Mouse (Mus musculus): ENCODE measurements at regions not wholly inside any gene's neighbourhood (a gene's known extent, or its start where the extent isn't known, plus 50 kb on each side); places are given as distances from the start of the nearest gene placed in this dataset.

GRCm38 (mm10) chr5:148647644-148648043, 95.1 kb upstream of the Ubl3 start:
- DNase-seq = no peak

- no peak for DNase-seq
Observed at GRCm38 (mm10) chr5:148645772-148646171, 93.2 kb upstream of the Ubl3 start.

GRCm38 (mm10) chr5:148645191-148645681, 92.6 kb upstream of the Ubl3 start:
- no peak for DNase-seq

- DNase-seq = no peak
Observed at GRCm38 (mm10) chr5:148644345-148644744, 91.8 kb upstream of the Ubl3 start.

GRCm38 (mm10) chr5:148641652-148642395, 89.2 kb upstream of the Ubl3 start:
- DNase-seq = no peak

- DNase-seq = no peak
Observed at GRCm38 (mm10) chr5:148640523-148640922, 87.9 kb upstream of the Ubl3 start.

GRCm38 (mm10) chr5:148634919-148635356, 82.3 kb upstream of the Ubl3 start:
- DNase-seq = no peak

GRCm38 (mm10) chr5:148633999-148634398, 81.4 kb upstream of the Ubl3 start:
- no peak for DNase-seq

- no peak for DNase-seq
Observed at GRCm38 (mm10) chr5:148633331-148633730, 80.7 kb upstream of the Ubl3 start.

GRCm38 (mm10) chr5:148632516-148633170, 80.1 kb upstream of the Ubl3 start:
- no peak for DNase-seq

GRCm38 (mm10) chr5:148631566-148631965, 79.0 kb upstream of the Ubl3 start:
- DNase-seq = no peak

- DNase-seq = no peak
Observed at GRCm38 (mm10) chr5:148626014-148626413, 73.4 kb upstream of the Ubl3 start.

GRCm38 (mm10) chr5:148624649-148625405, 72.2 kb upstream of the Ubl3 start:
- DNase-seq = no peak

- DNase-seq = no peak
Observed at GRCm38 (mm10) chr5:148620895-148621786, 68.6 kb upstream of the Ubl3 start.

- DNase-seq = no peak
Observed at GRCm38 (mm10) chr5:148619917-148620316, 67.3 kb upstream of the Ubl3 start.

GRCm38 (mm10) chr5:148616426-148616825, 63.8 kb upstream of the Ubl3 start:
- DNase-seq = no peak

GRCm38 (mm10) chr5:148615706-148616366, 63.2 kb upstream of the Ubl3 start:
- no peak for DNase-seq

- DNase-seq = no peak
Observed at GRCm38 (mm10) chr5:148615117-148615516, 62.5 kb upstream of the Ubl3 start.

GRCm38 (mm10) chr5:148611323-148611722, 58.7 kb upstream of the Ubl3 start:
- no peak for DNase-seq

- DNase-seq = no peak
Observed at GRCm38 (mm10) chr5:148609506-148609880, 56.9 kb upstream of the Ubl3 start.

- DNase-seq = no peak
Observed at GRCm38 (mm10) chr5:148608857-148609505, 56.4 kb upstream of the Ubl3 start.
